Mouse (Mus musculus): ENCODE measurements around the gene Nfkbiz.
A peak's percentile ranks its signal among the peaks of the same experiment; 100 is the strongest.
"Not testable (repeated sequence)": the region's sequence is repeated elsewhere in the genome, so short reads cannot be mapped to it uniquely, and the experiment has no call there.

The Nfkbiz gene

GRCm38 (mm10) chr16:55838510-55839474, at the start of gene Nfkbiz:
Gene Nfkbiz, minus strand, starts transcription at chr16:55838899.
- DNase-seq (ENCODE audit: low spot score): peak; percentile 89

DNA sequence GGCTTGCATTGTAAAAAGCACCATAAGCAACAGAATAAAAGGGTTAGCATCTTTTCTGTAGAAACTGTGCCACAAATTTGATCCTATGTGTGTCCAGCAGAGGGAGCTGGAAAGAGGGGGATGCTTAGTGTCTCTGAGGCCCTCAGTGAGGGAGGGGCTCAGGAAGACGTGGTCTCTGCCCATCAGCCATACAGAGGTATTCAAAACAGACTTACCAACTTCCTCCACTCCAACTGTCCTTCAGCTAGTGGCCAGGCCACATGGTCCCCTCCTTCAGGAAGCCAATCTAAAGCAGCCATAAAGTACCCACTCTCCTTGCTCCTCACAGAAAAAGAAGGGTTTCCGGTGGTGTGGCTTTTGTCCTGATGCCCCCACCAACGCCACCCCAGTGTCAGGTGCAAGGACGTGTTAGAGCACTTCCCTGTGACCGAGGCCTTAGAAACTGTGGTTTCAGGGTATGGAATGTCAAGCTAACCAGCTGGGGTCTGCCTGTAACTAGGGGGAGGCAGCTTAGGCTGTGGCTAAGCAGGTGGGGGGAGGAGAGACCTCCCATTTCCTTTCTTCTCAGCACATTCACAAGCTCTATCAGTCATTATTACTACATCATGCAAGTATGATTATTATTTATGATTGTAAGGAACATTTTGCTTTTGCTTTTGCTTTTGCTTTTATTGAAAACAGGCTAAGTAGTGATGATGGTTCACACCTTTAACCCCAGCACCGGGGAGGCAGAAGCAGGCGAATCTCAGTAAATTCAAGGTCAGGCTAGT, 49.3 kb upstream of the Nfkbiz start:
- no peak for DNase-seq (ENCODE audit: low spot score)

- no peak for DNase-seq (ENCODE audit: low spot score)
Measured at GRCm38 (mm10) chr16:55884246-55884645, 45.5 kb upstream of the Nfkbiz start.

GRCm38 (mm10) chr16:55876025-55876424, 37.3 kb upstream of the Nfkbiz start:
- no peak for DNase-seq (ENCODE audit: low spot score)

GRCm38 (mm10) chr16:55863832-55864231, 25.1 kb upstream of the Nfkbiz start:
- DNase-seq (ENCODE audit: low spot score): no peak

- peak; percentile 38 for DNase-seq (ENCODE audit: low spot score)
Measured at GRCm38 (mm10) chr16:55863149-55863815, 24.6 kb upstream of the Nfkbiz start.

DNA sequence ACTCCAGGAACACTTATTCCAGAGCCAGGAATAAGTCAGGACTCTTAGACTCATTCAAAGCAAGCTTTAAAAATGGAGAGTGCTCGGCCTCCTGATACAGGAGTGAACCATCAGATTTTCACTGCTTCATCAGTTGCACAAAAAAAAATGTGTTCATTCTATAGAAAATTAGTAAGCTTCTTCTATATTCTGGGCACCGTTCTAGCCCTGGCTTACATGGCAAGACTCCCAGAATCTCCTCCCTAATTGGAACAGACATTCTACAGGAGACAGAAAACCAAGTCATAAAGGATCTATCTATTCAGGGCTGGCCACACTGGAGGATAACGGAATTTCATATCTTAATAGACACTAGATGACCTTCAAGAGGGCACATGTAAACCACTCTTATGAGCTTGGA, 22.4 kb upstream of the Nfkbiz start:
- no peak for DNase-seq (ENCODE audit: low spot score)

DNA sequence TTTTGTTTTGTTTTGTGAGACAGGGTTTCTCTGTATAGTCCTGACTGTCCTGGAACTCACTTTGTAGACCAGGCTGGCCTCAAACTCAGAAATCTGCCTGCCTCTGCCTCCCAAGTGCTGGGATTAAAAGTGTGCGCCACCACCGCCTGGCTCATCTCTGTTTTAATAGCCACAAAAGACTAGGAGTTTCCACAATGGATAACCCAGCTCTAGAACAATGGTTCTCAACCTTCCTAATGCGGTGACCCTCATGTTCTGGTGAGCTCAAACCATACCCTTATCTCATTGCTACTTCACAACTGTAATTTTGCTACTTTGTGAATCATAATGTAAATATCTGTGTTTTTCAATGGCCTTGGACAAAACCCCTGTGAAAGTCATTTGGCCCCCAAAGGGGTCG, 20.7 kb upstream of the Nfkbiz start:
- not testable (repeated sequence) for DNase-seq (ENCODE audit: low spot score)

- no peak for DNase-seq (ENCODE audit: low spot score)
Measured at GRCm38 (mm10) chr16:55858465-55858864, 19.8 kb upstream of the Nfkbiz start.

DNA sequence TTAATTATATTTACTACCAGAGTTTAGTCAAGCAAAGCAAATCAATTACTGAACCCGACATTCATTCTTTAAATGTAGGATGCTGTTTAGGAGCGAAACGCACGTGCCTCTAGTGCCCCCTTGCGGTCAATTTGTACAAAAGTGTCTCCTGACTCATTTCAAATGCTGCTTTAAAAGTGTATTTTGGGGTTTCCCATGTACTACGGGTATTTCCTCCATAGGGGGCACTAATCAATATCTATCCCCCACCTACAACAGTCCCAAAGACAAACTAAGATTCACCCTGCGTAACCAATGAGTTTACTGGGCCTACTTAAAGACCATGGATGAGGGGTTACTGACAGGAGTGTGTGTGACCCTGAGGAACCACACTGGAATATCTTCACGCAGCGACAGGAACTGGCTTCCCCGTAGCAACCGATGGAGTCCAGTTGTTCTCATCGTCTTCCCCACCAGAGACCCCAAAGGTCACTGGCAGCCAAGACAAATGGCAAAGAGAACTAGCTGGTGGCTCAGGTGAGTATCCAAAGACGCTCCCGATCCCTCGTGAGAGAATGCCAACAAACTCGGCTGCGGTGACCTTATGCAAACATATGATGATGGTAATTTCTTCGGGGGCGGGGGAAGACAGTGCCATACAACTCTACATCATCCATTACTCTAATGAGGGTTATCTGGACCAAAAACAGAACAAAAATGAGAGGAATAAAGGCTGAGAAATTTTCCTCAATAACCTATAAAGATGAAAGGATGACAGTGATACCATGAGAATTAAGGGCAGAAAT, 14.4 kb upstream of the Nfkbiz start:
- peak; percentile 28 for DNase-seq (ENCODE audit: low spot score)

DNA sequence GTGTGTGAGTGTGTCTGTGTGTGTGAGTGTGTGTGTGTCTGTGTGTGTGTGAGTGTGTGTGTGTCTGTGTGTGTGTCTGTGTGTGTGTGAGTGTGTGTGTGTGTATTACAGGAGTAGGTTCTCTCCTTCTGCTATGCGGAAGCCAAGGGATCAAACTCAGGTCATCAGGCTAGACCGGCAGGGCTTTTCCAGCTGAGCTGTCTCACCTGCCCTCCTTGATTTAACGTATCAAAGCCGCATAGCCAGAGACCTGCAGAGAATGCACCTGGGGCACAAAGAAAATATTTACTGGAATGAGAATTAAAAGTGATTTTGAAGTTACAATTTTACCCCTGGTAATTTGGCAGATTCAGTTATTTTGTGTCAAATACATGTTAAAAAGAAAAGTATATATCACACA, 13.8 kb upstream of the Nfkbiz start:
- DNase-seq (ENCODE audit: low spot score): no peak

DNA sequence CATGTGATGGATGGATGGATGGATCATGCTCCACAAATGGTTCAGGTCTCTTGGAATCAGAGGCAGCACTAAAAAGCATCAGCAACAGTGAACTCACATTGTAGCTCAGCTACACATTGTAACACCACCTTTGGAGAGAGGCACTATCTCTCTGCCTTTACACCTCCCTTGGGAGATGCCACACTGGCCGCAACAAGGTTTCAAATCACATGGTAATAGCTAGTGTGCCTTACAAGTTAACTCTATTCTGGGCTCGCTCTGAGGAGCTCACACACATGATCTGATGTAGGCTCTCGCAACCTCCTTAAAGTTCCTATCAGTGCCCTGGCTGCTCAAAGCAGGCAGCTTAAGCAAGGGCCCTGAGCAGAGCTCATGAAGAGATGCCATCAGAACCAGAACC, 11.8 kb upstream of the Nfkbiz start:
- DNase-seq (ENCODE audit: low spot score): no peak

- DNase-seq (ENCODE audit: low spot score): no peak
Measured at GRCm38 (mm10) chr16:55847679-55848078, 9.0 kb upstream of the Nfkbiz start.

- DNase-seq (ENCODE audit: low spot score): no peak
Measured at GRCm38 (mm10) chr16:55844847-55845246, 6.1 kb upstream of the Nfkbiz start.

DNA sequence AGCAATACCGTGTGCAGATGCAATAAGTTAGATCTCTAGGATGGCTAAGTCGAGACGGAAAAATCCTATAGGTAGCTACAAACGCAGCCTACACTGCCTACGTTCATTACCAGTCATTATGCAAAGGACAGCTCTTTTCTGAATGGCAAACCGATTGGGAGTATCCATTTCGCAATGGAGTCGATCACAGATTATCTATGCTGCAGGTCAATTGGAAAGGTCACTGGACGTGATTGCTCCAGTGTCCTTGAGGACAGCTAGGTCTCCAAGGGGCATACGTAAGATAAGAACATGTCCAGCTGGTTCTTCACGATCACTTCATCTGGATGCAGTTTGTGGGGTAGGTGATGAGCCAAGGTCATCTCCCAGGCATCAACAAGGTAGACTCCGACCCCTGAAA, 5.2 kb upstream of the Nfkbiz start:
- DNase-seq (ENCODE audit: low spot score): no peak

- DNase-seq (ENCODE audit: low spot score): no peak
Measured at GRCm38 (mm10) chr16:55843134-55843533, 4.4 kb upstream of the Nfkbiz start.

- DNase-seq (ENCODE audit: low spot score): no peak
Measured at GRCm38 (mm10) chr16:55841506-55841905, 2.8 kb upstream of the Nfkbiz start.

GRCm38 (mm10) chr16:55838129-55838509, 580 bp downstream of the Nfkbiz start:
- DNase-seq (ENCODE audit: low spot score): no peak

DNA sequence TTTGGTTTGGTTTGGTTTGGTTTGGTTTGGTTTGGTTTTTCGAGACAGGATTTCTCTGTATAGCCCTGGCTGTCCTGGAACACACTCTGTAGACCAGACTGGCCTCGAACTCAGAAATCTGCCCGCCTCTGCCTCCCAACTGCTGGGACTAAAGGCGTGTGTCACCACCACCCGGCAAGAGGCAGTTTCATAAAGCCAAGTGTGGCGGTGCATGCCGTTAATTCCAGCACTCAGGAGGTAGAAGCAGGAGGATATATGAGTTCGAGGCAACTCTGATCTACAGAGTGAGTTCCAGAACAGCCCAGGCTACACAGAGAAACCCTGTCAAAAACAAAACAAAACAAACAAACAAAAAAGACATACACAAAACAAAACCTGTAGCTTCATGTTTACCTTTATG, 1.0 kb downstream of the Nfkbiz start:
- not testable (repeated sequence) for DNase-seq (ENCODE audit: low spot score)

GRCm38 (mm10) chr16:55837168-55837567, 1.5 kb downstream of the Nfkbiz start:
- no peak for DNase-seq (ENCODE audit: low spot score)

DNA sequence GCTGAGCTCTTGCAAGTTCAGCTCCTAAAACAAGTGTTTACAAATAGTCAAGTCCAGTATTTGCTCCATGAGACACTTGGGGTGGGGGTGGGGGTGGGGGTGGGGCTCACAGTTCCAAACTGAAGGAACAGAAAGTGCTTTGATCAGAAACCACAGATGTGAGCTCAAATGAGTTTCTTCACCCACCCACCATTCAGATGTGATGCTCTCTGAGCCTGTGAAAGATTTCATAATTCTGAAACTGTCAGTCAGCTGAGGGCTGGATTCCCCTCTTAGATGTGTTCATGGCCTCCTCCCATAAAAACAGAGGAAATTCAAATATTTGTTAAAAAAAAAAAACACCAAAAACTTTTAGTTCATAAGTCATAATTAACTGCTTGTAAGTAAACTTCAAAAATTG, 2.9 kb downstream of the Nfkbiz start:
- DNase-seq (ENCODE audit: low spot score): no peak

GRCm38 (mm10) chr16:55832617-55833016, 6.1 kb downstream of the Nfkbiz start:
- no peak for DNase-seq (ENCODE audit: low spot score)

Data from yolk sac, embryonic 10.5 days (tissue).